Mouse (Mus musculus): ENCODE measurements around the gene Scaf1. TPM values are rescaled to one million over a fixed set of nuclear protein-coding genes. Genes with fewer than 3 reads are reported as not detected.
A peak's percentile ranks its signal among the peaks of the same experiment; 100 is the strongest.

Scaf1 gene
- polyA plus RNA-seq, 1 experiment from 2014 or later, result 27.3 TPM

GRCm38 (mm10) chr7:45051601-45051974 is 35.4 kb upstream of the Scaf1 start:
- Histone ChIP-seq H3K27me3 (ENCODE audit: insufficient read depth, low read length) (no peaks in the 10 kb centered on the region), H3K9me3 (replicated peaks; ENCODE audit: low read length) (no peaks in the 10 kb centered on the region), H3K36me3 (ENCODE audit: insufficient read depth, low read length) (peaks cover 33% of the 10 kb centered on the region), H3K4me3 (replicated peaks; ENCODE audit: low read depth, low read length) (peak overlapping the region; percentile 69), H3K4me2 (ENCODE audit: low read length) (peak overlapping the region; percentile 95), H3K9ac (ENCODE audit: low read depth, low read length) (peak overlapping the region; percentile 90), H3K27ac (peak overlapping the region; percentile 98), H3K4me1 (replicated peaks; ENCODE audit: insufficient read depth, low read length) (0 out of 2 replicates have a peak, but pooled peaks cover 10% of the 10 kb centered on the region)
- ATAC-seq (replicated peaks; ENCODE audit: low FRiP score, low read depth) (no peak), DNase-seq (ENCODE audit: low spot score) (no peak)
- 2% methylated on average over 13 of the region's 13 CpGs for WGBS
- TF ChIP-seq CTCF (IDR thresholded peaks at IDR 0.05; ENCODE audit: low read depth), result no peak

GRCm38 (mm10) chr7:45050945-45051600 is 34.9 kb upstream of the Scaf1 start:
- Histone ChIP-seq H3K9me3 (replicated peaks; ENCODE audit: low read length) (no peaks in the 10 kb centered on the region), H3K36me3 (ENCODE audit: insufficient read depth, low read length) (peaks cover 36% of the 10 kb centered on the region), H3K9ac (ENCODE audit: low read depth, low read length) (peak overlapping the region; percentile 90), H3K27ac (peak overlapping the region; percentile 98; the same call in 1 of the 2 replicates), H3K27me3 (ENCODE audit: insufficient read depth, low read length) (no peaks in the 10 kb centered on the region), H3K4me1 (replicated peaks; ENCODE audit: insufficient read depth, low read length) (0 out of 2 replicates have a peak, but pooled peaks cover 10% of the 10 kb centered on the region), H3K4me3 (replicated peaks; ENCODE audit: low read depth, low read length) (peak overlapping the region; percentile 69), H3K4me2 (ENCODE audit: low read length) (peak overlapping the region; percentile 95)
- no peak for TF ChIP-seq CTCF (IDR thresholded peaks at IDR 0.05; ENCODE audit: low read depth)
- 5% methylated on average over 15 of the region's 16 CpGs for WGBS
- DNase-seq (ENCODE audit: low spot score) (peak; percentile 98), ATAC-seq (replicated peaks; ENCODE audit: low FRiP score, low read depth) (peak; percentile 41)

DNA sequence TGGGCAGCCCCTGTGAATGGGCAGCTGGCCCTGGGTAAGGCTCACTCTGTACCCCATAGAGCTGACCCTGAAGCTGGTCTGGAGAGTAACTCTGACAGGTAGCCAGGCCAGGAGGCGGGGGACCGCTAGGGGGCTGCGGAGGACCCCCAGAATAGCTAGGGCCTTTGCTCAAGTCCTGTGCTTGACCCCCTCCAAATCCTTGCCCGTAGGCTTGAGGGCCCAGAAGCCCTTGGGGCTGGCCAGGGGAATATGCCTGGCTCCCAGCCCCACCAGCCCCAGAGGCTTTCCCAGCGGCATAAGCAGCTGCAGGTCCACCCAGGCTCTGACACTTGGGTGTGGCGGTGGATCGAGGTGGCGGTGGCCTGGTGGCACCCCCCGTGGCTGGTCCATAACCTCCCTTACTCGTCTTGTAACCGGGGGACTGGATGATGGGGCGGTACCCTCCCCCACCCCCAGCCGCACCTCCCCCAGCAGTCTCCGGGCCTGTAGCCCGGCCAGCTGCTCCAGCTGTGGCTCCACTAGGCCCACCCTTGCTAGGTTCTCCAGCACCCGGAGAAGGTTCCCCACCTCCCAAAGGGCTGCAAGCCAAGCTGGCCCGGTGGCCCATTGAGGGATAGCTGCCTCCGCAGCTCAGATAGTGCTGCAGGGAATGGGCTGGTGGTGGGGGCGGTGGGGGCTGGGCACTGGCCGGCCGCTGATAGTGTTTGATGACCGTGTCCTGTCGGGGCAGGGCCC is 32.9 kb upstream of the Scaf1 start:
- no peak overlapping the region for H3K4me2 ChIP-seq (ENCODE audit: low read length)
- no peak for DNase-seq (ENCODE audit: low spot score)
- no peaks in the 10 kb centered on the region for H3K27me3 ChIP-seq (ENCODE audit: insufficient read depth, low read length)
- no peak for TF ChIP-seq CTCF (IDR thresholded peaks at IDR 0.05; ENCODE audit: low read depth)
- H3K9ac ChIP-seq (ENCODE audit: low read depth, low read length), result no peak overlapping the region
- H3K4me1 ChIP-seq (replicated peaks; ENCODE audit: insufficient read depth, low read length), result 0 out of 2 replicates have a peak, but pooled peaks cover 6% of the 10 kb centered on the region
- H3K36me3 ChIP-seq (ENCODE audit: insufficient read depth, low read length), result peaks cover 44% of the 10 kb centered on the region
- ATAC-seq (replicated peaks; ENCODE audit: low FRiP score, low read depth), result no peak
- no peak overlapping the region for H3K4me3 ChIP-seq (replicated peaks; ENCODE audit: low read depth, low read length)
- 90% methylated on average over 22 of the region's 23 CpGs for WGBS
- H3K9me3 ChIP-seq (replicated peaks; ENCODE audit: low read length), result no peaks in the 10 kb centered on the region
- H3K27ac ChIP-seq, result no peak overlapping the region

GRCm38 (mm10) chr7:45048001-45048890 is 32.1 kb upstream of the Scaf1 start:
- Histone ChIP-seq H3K9me3 (replicated peaks; ENCODE audit: low read length) (no peaks in the 10 kb centered on the region), H3K4me3 (replicated peaks; ENCODE audit: low read depth, low read length) (no peak overlapping the region), H3K27me3 (ENCODE audit: insufficient read depth, low read length) (no peaks in the 10 kb centered on the region), H3K9ac (ENCODE audit: low read depth, low read length) (no peak overlapping the region), H3K4me1 (replicated peaks; ENCODE audit: insufficient read depth, low read length) (0 out of 2 replicates have a peak, but pooled peaks cover 6% of the 10 kb centered on the region), H3K4me2 (ENCODE audit: low read length) (no peak overlapping the region), H3K27ac (no peak overlapping the region), H3K36me3 (ENCODE audit: insufficient read depth, low read length) (peaks cover 51% of the 10 kb centered on the region)
- 90% methylated on average over 37 of the region's 38 CpGs for WGBS
- DNase-seq (ENCODE audit: low spot score), result no peak
- TF ChIP-seq CTCF (IDR thresholded peaks at IDR 0.05; ENCODE audit: low read depth), result peak; percentile 6; the same call in 1 of the 2 replicates
- ATAC-seq (replicated peaks; ENCODE audit: low FRiP score, low read depth), result no peak

GRCm38 (mm10) chr7:45047491-45047890 is 31.3 kb upstream of the Scaf1 start:
- Histone ChIP-seq H3K9ac (ENCODE audit: low read depth, low read length) (no peak overlapping the region), H3K4me1 (replicated peaks; ENCODE audit: insufficient read depth, low read length) (0 out of 2 replicates have a peak, but pooled peaks cover 6% of the 10 kb centered on the region), H3K27me3 (ENCODE audit: insufficient read depth, low read length) (no peaks in the 10 kb centered on the region), H3K27ac (no peak overlapping the region), H3K4me3 (replicated peaks; ENCODE audit: low read depth, low read length) (no peak overlapping the region), H3K9me3 (replicated peaks; ENCODE audit: low read length) (no peaks in the 10 kb centered on the region), H3K4me2 (ENCODE audit: low read length) (no peak overlapping the region), H3K36me3 (ENCODE audit: insufficient read depth, low read length) (peaks cover 58% of the 10 kb centered on the region)
- ATAC-seq (replicated peaks; ENCODE audit: low FRiP score, low read depth), result no peak
- 95% methylated on average over 14 of the region's 14 CpGs for WGBS
- no peak for TF ChIP-seq CTCF (IDR thresholded peaks at IDR 0.05; ENCODE audit: low read depth)
- DNase-seq (ENCODE audit: low spot score), result no peak
